Mouse (Mus musculus) small intestine, adult 2 months (tissue): ENCODE results near the gene Golga4. TPM values are rescaled to one million over a fixed set of nuclear protein-coding genes. Genes with fewer than 3 reads are reported as not detected.

Experiments used
- H3K27ac ChIP-seq: fragments of 200-500 bp; 2 replicates; pipeline ENCODE4 v1.5.1; 2012; ENCODE audit warnings: low read depth, low read length, control low read depth, inconsistent platforms; ENCODE audit not compliant: insufficient read depth
- H3K27me3 ChIP-seq: fragments of 200-500 bp; 2 replicates; pipeline ENCODE4 v1.6.1; 2012; ENCODE audit warnings: mild to moderate bottlenecking, moderate library complexity, low read length, inconsistent platforms; ENCODE audit not compliant: control insufficient read depth, insufficient read depth
- H3K36me3 ChIP-seq: fragments of 200-500 bp; 2 replicates; pipeline ENCODE4 v1.6.1; 2012; ENCODE audit warnings: mild to moderate bottlenecking, low read length, control low read depth, inconsistent platforms; ENCODE audit not compliant: control insufficient read depth, insufficient read depth
- H3K4me1 ChIP-seq: fragments of 200-500 bp; 2 replicates; pipeline ENCODE4 v1.6.1; 2012; ENCODE audit warnings: low read length, inconsistent platforms, mixed read lengths; ENCODE audit not compliant: control insufficient read depth, insufficient read depth, insufficient read length
- H3K4me3 ChIP-seq: fragments of 200-500 bp; 2 replicates; pipeline ENCODE4 v1.5.1; 2012; ENCODE audit warnings: low read depth, mild to moderate bottlenecking, control low read depth, inconsistent platforms, low read length, moderate library complexity
- CTCF ChIP-seq: fragments of 200-500 bp; IDR thresholded peaks from 2 replicates; pipeline ENCODE4 v1.5.1; 2012; ENCODE audit warnings: low read depth, mild to moderate bottlenecking, control low read depth, inconsistent platforms, low read length, moderate library complexity, mixed read lengths; ENCODE audit not compliant: insufficient replicate concordance, insufficient read length; ENCODE audit errors: extremely low read depth
- POLR2A ChIP-seq: fragments of 200-500 bp; IDR thresholded peaks from 2 replicates; pipeline ENCODE4 v1.6.1; 2012; ENCODE audit warnings: low read depth, mild to moderate bottlenecking, control low read depth, inconsistent platforms, low read length, moderate library complexity
- WGBS: fragments of 180-500 bp; shearing (Covaris S2); methylation state at CpG from one replicate; pipeline ENCODE4 v1.1.7; 2018; 5-methylcytosine and 5-hydroxymethylcytosine counted together
- polyA plus RNA-seq: library from polyadenylated mRNA; depleted of rRNA; stranded (reverse); fragments of >200 nt; gene quantifications from 2 replicates; pipeline ENCODE4 v1.2.3, GENCODE M21; 2012

Gene Golga4
- polyA plus RNA-seq, 1 experiment = 17.8 TPM

DNA sequence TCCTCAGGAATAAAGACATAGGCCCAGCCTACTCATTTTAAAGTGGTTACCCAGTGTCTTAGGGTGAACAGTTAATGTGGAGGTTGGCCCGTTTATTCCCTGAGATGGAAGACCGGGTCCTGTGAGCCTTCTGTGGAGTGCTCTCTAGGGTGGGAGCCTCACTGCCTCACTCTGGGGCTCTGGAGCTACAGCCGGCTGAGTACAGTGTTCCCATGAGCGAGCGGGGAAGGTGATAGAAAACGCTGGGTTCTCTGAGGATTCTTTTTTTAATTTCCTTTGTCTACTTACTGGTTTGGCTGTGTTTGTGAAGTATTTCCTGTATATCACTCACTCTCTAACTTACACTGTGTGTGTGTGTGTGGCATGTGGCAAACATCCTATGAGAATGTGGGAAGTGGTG is 39.1 kb downstream of the Golga4 start:
- Histone ChIP-seq H3K27me3 (no peaks in the 10 kb centered on the region), H3K4me1 (no peaks in the 10 kb centered on the region), H3K4me3 (no peak overlapping the region), H3K27ac (no peak overlapping the region), H3K36me3 (peaks cover 62% of the 10 kb centered on the region)
- TF ChIP-seq CTCF = no peak
- TF ChIP-seq POLR2A = no peak
- WGBS = 78% methylated on average over 6 of the region's 6 CpGs

- peaks cover 65% of the 10 kb centered on the region for H3K36me3 ChIP-seq
- H3K27me3 ChIP-seq = no peaks in the 10 kb centered on the region
- H3K4me1 ChIP-seq = no peaks in the 10 kb centered on the region
- TF ChIP-seq CTCF = no peak
- TF ChIP-seq POLR2A = no peak
- no peak overlapping the region for H3K4me3 ChIP-seq
- WGBS = 97% methylated on average over 12 of the region's 12 CpGs
- no peak overlapping the region for H3K27ac ChIP-seq
Observed at GRCm38 (mm10) chr9:118548651-118549050, 42.6 kb downstream of the Golga4 start.

DNA sequence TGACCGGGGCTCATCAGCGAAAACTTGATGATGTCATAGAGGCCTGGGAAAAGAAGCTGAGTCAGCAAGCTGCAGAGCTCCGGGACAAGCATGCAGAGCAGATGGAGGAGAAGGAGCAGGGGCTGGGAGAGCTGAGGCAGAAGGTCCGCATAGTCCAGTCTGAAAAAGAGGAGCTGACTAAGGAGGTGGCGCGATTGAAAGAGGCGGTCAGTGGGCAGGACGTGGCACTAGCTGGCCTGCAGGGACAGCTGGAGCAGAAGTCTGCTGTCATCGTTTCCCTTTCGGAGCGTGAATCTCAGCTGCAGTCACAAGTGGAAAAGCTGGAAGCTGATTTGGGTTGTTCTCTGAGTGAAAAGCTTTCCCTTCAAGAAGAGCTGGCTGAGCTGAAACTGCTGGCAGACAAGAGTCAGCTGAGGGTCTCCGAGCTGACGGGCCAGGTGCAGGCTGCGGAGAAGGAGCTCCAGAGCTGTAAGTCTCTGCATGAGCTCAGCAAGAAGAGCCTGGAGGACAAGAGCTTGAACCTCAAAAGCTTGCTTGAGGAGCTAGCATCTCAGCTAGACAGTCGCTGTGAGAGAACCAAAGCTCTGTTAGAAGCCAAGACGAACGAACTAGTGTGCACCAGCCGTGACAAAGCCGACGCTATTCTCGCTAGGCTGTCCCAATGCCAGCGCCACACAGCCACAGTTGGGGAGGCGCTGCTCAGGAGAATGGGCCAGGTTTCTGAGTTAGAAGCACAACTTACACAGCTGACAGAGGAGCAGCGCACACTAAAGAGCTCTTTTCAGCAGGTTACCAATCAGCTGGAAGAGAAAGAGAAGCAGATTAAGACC is 51.1 kb downstream of the Golga4 start:
- H3K27me3 ChIP-seq = no peaks in the 10 kb centered on the region
- H3K36me3 ChIP-seq = peaks cover 76% of the 10 kb centered on the region
- no peaks in the 10 kb centered on the region for H3K4me1 ChIP-seq
- 87% methylated on average over 24 of the region's 24 CpGs for WGBS
- no peak overlapping the region for H3K4me3 ChIP-seq
- no peak for TF ChIP-seq CTCF
- TF ChIP-seq POLR2A = no peak
- H3K27ac ChIP-seq = no peak overlapping the region

- H3K36me3 ChIP-seq = peaks cover 87% of the 10 kb centered on the region
- H3K27ac ChIP-seq = no peak overlapping the region
- H3K27me3 ChIP-seq = no peaks in the 10 kb centered on the region
- TF ChIP-seq CTCF = no peak
- TF ChIP-seq POLR2A = no peak
- no peaks in the 10 kb centered on the region for H3K4me1 ChIP-seq
- H3K4me3 ChIP-seq = no peak overlapping the region
- WGBS = 94% methylated on average over 11 of the region's 11 CpGs
Observed at GRCm38 (mm10) chr9:118563356-118563755, 57.3 kb downstream of the Golga4 start.

GRCm38 (mm10) chr9:118563866-118564265 is 57.8 kb downstream of the Golga4 start:
- H3K27me3 ChIP-seq = no peaks in the 10 kb centered on the region
- H3K4me1 ChIP-seq = no peaks in the 10 kb centered on the region
- no peak overlapping the region for H3K27ac ChIP-seq
- WGBS = 93% methylated on average over 7 of the region's 7 CpGs
- H3K36me3 ChIP-seq = peaks cover 83% of the 10 kb centered on the region
- no peak overlapping the region for H3K4me3 ChIP-seq
- TF ChIP-seq POLR2A (no peak), CTCF (no peak)

DNA sequence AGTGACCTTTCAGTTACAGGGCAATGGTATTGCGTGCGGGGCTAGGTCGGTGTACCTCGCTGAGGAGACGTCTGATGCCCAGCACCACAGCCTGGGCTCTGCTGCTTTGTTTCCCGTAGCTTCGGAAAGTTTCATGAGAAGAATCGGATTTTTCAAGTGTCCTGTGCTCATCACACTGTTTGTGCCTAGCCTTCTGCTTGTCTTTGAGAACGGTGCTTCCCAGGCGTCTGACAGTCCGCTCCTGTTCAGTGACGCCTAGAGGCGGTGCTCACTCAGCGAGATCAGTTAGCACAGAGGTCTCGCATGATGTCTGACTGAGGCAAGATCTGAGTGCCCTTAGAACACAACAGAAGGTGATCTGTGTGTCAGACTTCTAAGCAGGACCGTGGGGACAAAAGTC is 58.6 kb downstream of the Golga4 start:
- H3K27me3 ChIP-seq = no peaks in the 10 kb centered on the region
- no peaks in the 10 kb centered on the region for H3K4me1 ChIP-seq
- peaks cover 82% of the 10 kb centered on the region for H3K36me3 ChIP-seq
- H3K4me3 ChIP-seq = no peak overlapping the region
- H3K27ac ChIP-seq = no peak overlapping the region
- TF ChIP-seq CTCF (no peak), POLR2A (no peak)
- 97% methylated on average over 16 of the region's 16 CpGs for WGBS

DNA sequence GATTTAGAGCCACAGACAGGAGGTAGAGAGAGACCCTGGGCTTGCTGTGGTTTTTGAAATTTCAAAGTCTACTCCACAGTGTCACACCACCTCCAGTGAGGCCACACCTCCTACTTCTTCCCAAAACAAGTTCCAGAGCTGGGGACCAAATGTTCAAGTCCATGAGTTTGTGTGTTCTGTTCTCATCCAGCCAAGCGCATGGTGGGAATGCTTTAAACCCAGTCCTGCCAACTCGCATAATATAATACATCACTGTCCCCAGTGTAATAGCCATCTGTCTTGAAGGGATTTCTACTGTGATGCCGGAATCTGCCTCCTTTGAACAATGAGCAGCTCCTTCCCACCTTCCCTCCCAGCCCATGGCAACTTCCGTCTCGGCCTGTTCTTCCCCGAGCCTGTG is 63.3 kb downstream of the Golga4 start:
- Histone ChIP-seq H3K4me1 (no peaks in the 10 kb centered on the region), H3K27me3 (no peaks in the 10 kb centered on the region), H3K36me3 (peaks cover 75% of the 10 kb centered on the region), H3K4me3 (no peak overlapping the region), H3K27ac (no peak overlapping the region)
- WGBS = 90% methylated on average over 6 of the region's 6 CpGs
- TF ChIP-seq POLR2A (no peak), CTCF (no peak)
